Mouse (Mus musculus) liver, adult 10 weeks (tissue): ENCODE measurements around the gene Gm3183. TPM values are rescaled to one million over a fixed set of nuclear protein-coding genes. Genes with fewer than 3 reads are reported as not detected.

Experiments
- polyA plus RNA-seq: library from polyadenylated mRNA; stranded (reverse); fragments of 350-450 nt; fragmentation: Illumina TruSeq; extraction: RNeasy Lipid Tissue Mini Kit (QIAGEN cat#74804); gene quantifications from one replicate; pipeline ENCODE4 v1.2.3, GENCODE M21; 2014; ENCODE audit warnings: low read depth, low replicate concordance

The Gm3183 gene
- polyA plus RNA-seq: not detected

GRCm38 (mm10) chr5:94865136-94865535 is at the start of gene Gm3183:
Gene Gm3183 (plus strand): TSS chr5:94865436.

Other genes with a start within 250 kb of the Gm3183 start
- not detected for gene Gm3147, start 249.1 kb upstream of the Gm3183 start, polyA plus RNA-seq
- gene Gm6509, start 241.5 kb upstream of the Gm3183 start, polyA plus RNA-seq: not detected
- gene Gm6205, start 217.1 kb upstream of the Gm3183 start, polyA plus RNA-seq: not detected
- gene Gm6367, start 123.2 kb downstream of the Gm3183 start, polyA plus RNA-seq: not detected
- gene Gm7942, start 241.5 kb downstream of the Gm3183 start, polyA plus RNA-seq: not detected